Mouse (Mus musculus) brain, embryonic 14.5 days (tissue): ENCODE measurements around the gene Lsm3. TPM values are rescaled to one million over a fixed set of nuclear protein-coding genes. Genes with fewer than 3 reads are reported as not detected.
A peak's percentile ranks its signal among the peaks of the same experiment; 100 is the strongest.

Source experiments
- DNase-seq: peaks from one replicate; pipeline ENCODE4 v3.0.0-alpha.2; 2011; ENCODE audit warnings: low read depth
- CTCF ChIP-seq: fragments of 200-500 bp; IDR thresholded peaks from 2 replicates; pipeline ENCODE4 v1.5.1; 2012; ENCODE audit warnings: inconsistent platforms, mild to moderate bottlenecking, moderate library complexity, borderline replicate concordance; ENCODE audit not compliant: insufficient read depth, insufficient read length; ENCODE audit errors: extremely low read depth
- POLR2A ChIP-seq: fragments of 200-500 bp; IDR thresholded peaks from 2 replicates; pipeline ENCODE4 v1.6.1; 2012; ENCODE audit warnings: mild to moderate bottlenecking, inconsistent platforms, borderline replicate concordance; ENCODE audit not compliant: poor library complexity, insufficient read depth, insufficient read length, severe bottlenecking; ENCODE audit errors: extremely low read depth
- polyA plus RNA-seq: library from polyadenylated mRNA; depleted of rRNA; stranded (reverse); fragments of >200 nt; gene quantifications from 2 replicates; pipeline ENCODE4 v1.2.3, GENCODE M21; 2012

Gene Lsm3
- polyA plus RNA-seq, 1 experiment = 87.3 TPM

GRCm38 (mm10) chr6:91486736-91487453 is 28.8 kb upstream of the Lsm3 start:
- DNase-seq = no peak
- TF ChIP-seq POLR2A (no peak), CTCF (no peak)

GRCm38 (mm10) chr6:91488496-91489212 is 27.1 kb upstream of the Lsm3 start:
- TF ChIP-seq POLR2A (no peak), CTCF (no peak)

GRCm38 (mm10) chr6:91489872-91490271 is 25.9 kb upstream of the Lsm3 start:
- peak; percentile 18 for DNase-seq
- no peak for TF ChIP-seq POLR2A
- no peak for TF ChIP-seq CTCF

More at GRCm38 (mm10) chr6:91488496-91489212, 27.1 kb upstream of the Lsm3 start:
- DNase-seq = peak; percentile 12

- DNase-seq = no peak
- TF ChIP-seq CTCF (no peak), POLR2A (no peak)
Observed at GRCm38 (mm10) chr6:91491004-91491403, 24.7 kb upstream of the Lsm3 start.

GRCm38 (mm10) chr6:91493053-91493452 is 22.7 kb upstream of the Lsm3 start:
- TF ChIP-seq CTCF (no peak), POLR2A (no peak)

GRCm38 (mm10) chr6:91494526-91494925 is 21.2 kb upstream of the Lsm3 start:
- TF ChIP-seq POLR2A = no peak
- TF ChIP-seq CTCF = no peak
- no peak for DNase-seq

More at GRCm38 (mm10) chr6:91493053-91493452, 22.7 kb upstream of the Lsm3 start:
- DNase-seq = no peak

- no peak for DNase-seq
- TF ChIP-seq POLR2A (no peak), CTCF (no peak)
Observed at GRCm38 (mm10) chr6:91503302-91503701, 12.4 kb upstream of the Lsm3 start.

GRCm38 (mm10) chr6:91506036-91506435 is 9.7 kb upstream of the Lsm3 start:
- no peak for TF ChIP-seq POLR2A
- no peak for DNase-seq

GRCm38 (mm10) chr6:91508041-91508440 is 7.7 kb upstream of the Lsm3 start:
- TF ChIP-seq POLR2A = no peak
- TF ChIP-seq CTCF = no peak

GRCm38 (mm10) chr6:91509326-91509725 is 6.4 kb upstream of the Lsm3 start:
- peak; percentile 64 for DNase-seq
- TF ChIP-seq CTCF = peak; percentile 89
- TF ChIP-seq POLR2A = no peak

More at GRCm38 (mm10) chr6:91508041-91508440, 7.7 kb upstream of the Lsm3 start:
- DNase-seq = no peak

- no peak for DNase-seq
- TF ChIP-seq CTCF = no peak
- TF ChIP-seq POLR2A = no peak
Observed at GRCm38 (mm10) chr6:91510211-91510610, 5.5 kb upstream of the Lsm3 start.
